Mouse (Mus musculus) adrenal gland, adult 10 weeks (tissue): Measurements from ENCODE around the gene Gm17657. TPM values are rescaled to one million over a fixed set of nuclear protein-coding genes. Genes with fewer than 3 reads are reported as not detected.

ENCODE experiments used
- polyA plus RNA-seq: library from polyadenylated mRNA; stranded (reverse); fragments of 350-450 nt; fragmentation: Illumina TruSeq; extraction: RNeasy Lipid Tissue Mini Kit (QIAGEN cat#74804); gene quantifications from one replicate; pipeline ENCODE4 v1.2.3, GENCODE M21; 2014; ENCODE audit warnings: low read depth, low replicate concordance

Gene Gm17657
- not detected for polyA plus RNA-seq

GRCm38 (mm10) chr17:29549543-29550428 lies at the start of gene Gm17657, which contains the start of gene Tbc1d22b:
Gene Gm17657 (minus strand): TSS chr17:29549638.
Gene Tbc1d22b (plus strand): TSS chr17:29549785.

GRCm38 (mm10) chr17:29552162-29552732 lies 2.8 kb upstream of the Gm17657 start, which contains the start of gene Tmem217:
Gene Tmem217 (minus strand): TSS chr17:29552385.

GRCm38 (mm10) chr17:29490713-29491581 lies 58.5 kb downstream of the Gm17657 start, which contains the start of gene Pim1:
Gene Pim1 (plus strand): TSS chr17:29490753.

Other genes with a start within 250 kb of the Gm17657 start
- not detected for gene Pi16, start 232.0 kb downstream of the Gm17657 start, polyA plus RNA-seq
- gene Mtch1, start 201.7 kb downstream of the Gm17657 start, polyA plus RNA-seq, result 8.9 TPM
- gene Fgd2, start 188.7 kb downstream of the Gm17657 start, polyA plus RNA-seq, result not detected
- gene Pim1, start 58.9 kb downstream of the Gm17657 start, polyA plus RNA-seq, result 78.8 TPM
- gene Tbc1d22b, start 147 bp upstream of the Gm17657 start, polyA plus RNA-seq, result 5.7 TPM
- gene Tmem217, start 2.7 kb upstream of the Gm17657 start, polyA plus RNA-seq, result not detected
- gene Rnf8, start 65.2 kb upstream of the Gm17657 start, polyA plus RNA-seq, result 37.3 TPM
- 1.4 TPM for gene Gm28043, start 65.2 kb upstream of the Gm17657 start, polyA plus RNA-seq
- 21.8 TPM for gene Cmtr1, start 111.0 kb upstream of the Gm17657 start, polyA plus RNA-seq
- gene Ccdc167, start 167.4 kb upstream of the Gm17657 start, polyA plus RNA-seq, result 4.0 TPM